Mouse (Mus musculus) kidney, adult 9 months (tissue): Measurements from ENCODE around the gene Sbno2.
A peak's percentile ranks its signal among the peaks of the same experiment; 100 is the strongest.

Experiments
- DNase-seq: peaks from one replicate; pipeline ENCODE4 v3.0.0; 2022

The Sbno2 gene

DNA sequence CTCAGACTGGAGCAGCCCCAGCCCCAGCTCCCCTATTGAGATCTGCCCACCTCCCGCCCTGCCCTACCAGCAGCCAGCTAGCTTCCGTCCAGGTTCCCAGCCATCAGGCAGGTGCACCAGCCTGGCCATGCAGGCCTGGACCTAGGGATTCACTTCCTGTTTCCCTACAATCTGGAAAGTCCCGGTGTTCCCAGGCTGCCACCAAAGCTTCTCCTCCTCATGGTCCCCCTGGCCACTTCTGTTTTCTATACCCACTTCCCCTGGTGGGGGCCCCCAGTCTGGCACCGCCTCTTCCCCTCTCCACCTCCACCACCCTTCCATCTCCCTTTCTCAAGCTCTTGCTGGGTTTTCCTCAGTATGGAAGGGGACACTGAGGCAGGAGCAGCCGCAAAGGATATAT is at the start of gene Sbno2:
Gene Sbno2 (minus strand): TSS at position 112 of the 400 bp plus-strand sequence.
- no peak for DNase-seq

DNA sequence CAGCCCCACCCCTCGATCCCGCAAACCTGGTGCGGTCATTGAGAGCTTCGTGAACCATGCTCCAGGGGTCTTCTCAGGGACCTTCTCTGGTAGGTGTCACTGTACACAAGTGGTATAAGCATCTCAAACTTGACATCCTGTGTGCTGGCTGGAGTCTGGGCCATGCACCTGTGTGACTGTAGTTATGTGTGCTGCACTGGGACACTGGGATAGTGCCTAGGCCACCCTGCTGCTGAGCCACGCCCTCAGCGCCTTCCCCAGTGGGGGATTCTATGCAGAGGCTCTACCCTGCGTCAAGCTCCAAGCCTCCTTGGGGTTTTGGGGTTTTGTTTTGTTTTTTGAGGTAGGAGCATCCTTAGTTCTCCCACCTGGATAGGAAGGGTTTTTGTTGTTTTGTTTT is 49.0 kb upstream of the Sbno2 start:
- no peak for DNase-seq

DNA sequence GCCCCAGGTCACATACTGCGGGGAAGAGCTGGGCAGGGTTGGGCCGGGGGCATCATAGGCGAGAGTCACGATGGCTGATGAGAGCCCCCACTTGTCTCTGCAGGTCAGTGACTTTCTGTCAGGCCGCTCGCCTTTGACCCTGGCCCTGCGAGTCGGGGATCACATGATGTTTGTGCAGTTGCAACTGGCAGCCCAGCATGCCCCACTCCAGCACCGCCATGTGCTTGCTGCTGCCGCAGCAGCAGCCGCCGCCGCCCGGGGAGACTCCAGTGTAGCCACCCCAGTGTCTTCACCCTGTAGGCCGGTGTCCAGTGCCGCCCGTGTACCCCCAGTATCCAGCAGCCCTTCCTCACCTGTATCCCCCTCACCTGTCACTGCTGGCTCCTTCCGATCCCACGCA is 48.3 kb upstream of the Sbno2 start:
- peak; percentile 76 for DNase-seq

DNA sequence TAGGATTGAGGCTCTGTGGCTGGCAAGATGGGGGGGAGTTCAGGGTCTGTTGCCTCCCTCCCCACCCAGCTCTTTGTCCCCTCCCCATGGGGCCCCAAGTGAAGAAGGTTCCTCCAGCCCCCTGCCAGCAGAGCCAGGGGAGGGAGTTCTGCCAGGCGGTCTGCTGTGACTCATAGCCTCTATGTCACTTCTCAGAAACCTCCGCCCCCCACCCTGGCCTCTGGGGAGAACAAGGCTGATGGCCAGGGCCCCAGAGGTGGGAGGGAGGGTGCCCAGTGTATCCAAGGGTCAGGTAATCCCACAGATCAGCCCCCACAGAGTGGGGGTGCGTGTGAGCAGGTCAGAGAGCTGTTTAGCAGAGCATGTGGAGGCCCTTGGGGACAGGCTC is 47.5 kb upstream of the Sbno2 start:
- DNase-seq: peak; percentile 87

DNA sequence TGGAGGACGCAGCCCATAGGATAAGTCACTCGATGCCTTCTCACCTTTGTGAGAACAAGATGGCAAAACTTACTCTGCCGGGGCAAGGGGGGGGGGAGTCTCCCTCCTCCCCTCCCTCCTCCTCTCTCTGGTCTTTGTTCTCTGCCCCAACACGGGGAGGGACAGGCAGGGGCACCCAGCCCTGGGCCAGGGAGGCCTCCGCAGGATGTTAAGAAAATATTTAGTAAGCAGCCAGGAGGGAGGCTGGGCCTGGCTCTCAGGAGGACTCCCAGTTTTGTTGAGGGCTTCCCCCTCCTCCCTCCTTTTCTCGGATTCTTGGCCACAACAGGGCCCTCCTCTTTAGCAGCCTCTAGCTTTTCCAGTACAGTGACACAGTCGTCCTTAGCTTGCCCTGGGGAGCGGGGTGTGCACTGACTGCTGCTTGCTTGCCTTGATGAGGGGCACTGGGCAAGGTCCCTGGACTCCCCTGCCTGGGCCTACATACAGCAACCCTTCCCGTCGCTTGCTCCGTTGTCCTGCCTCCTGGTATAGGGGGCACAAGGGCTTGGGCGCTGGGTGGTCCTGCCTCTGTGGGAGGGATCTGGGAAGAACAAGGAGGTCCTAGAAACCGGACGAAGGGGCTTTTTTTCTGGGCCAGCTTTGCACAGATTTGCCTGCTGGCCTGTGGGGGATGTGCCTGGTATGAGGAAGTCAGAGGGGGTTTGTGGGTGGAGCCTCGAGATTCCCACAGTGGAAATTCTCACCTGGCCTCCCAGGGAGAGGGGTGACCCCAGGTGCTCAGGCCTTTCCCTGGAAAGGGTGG is 46.9 kb upstream of the Sbno2 start:
- peak; percentile 88 for DNase-seq

DNA sequence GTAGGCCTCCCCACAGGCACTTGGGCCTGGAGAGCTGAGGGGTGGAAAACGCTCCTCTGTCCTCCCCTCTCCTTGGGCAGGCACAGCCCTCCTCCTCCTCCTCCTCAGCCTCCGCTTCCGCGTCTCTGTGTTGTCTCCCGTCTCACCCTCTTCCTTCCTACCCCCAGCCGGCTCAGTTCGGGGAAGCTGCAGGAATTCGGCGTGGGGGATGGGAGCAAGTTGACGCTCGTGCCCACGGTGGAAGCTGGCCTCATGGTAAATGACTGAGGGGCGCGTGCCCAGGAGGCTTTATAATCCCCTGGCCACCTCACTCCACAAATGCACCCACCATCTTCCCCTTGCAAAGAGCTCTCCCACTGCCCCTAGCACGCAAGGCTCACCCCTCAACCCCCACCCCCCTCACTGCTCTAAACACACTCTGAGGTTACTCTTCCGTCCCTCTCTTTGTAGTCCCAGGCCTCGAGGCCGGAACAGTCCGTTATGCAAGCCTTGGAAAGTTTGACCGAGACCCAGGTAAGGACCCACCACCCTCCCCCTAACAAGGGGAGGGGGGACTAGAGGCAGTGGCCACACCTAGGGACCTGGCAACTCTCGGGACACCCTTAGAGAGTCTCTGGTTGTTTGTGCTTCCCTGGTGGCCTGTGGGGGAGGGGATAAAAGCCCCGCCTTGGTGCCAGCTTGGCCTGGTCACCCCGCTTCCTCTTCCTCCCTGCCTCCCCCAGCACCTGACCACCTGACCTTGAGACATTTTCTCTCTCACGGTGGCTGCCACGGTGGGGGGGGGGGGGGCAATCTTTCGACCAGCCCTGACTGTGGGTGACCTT is 46.1 kb upstream of the Sbno2 start:
- peak; percentile 92 for DNase-seq

DNA sequence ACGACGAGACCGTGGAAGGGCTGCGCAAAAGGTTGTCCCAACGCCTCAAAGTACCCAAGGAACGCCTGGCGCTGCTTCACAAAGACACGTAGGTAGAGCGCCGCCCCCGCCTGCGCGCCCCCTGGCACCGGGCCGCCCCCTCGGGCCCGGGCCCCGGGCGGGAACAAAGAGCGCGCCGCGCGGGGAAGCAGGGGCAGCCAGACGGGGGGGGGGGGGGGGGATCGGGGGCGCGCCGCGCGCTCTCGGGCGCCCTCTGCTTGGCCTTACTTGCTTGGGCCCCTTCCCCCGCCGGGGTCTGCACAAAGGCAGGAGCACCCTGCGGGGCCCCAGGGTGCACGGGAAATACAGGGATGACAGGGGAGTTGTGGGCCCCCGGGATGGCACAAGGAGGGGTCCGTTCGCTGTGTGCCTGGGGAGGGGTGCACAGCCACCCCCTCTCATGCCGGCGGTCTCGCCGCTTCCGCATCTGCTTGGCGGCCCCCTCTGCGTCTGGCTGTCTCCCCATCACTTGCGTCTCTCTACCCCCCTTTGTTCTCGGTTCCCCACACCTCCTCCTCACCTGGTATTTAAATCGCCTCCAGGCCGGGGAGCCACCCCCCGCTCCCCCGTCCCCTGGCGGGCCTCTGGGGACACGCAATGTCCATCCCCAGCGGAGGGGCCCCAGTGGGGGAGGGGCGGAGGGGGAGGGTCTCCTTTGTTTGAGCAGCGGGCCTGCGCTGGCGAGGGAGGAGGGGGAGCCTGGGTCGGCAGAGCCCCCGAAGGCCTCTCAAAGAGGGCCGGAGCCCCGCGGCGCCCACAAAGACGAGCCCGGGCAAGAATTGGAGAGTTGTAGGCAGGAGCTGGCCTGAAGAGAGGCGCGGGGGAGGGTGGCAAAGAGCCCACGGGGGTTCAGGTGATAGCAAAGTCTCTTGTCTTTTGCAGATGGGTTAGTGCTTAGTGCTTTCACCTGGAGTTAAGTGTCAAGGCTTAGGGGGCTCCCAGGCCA is 45.1 kb upstream of the Sbno2 start:
- DNase-seq: peak; percentile 64

DNA sequence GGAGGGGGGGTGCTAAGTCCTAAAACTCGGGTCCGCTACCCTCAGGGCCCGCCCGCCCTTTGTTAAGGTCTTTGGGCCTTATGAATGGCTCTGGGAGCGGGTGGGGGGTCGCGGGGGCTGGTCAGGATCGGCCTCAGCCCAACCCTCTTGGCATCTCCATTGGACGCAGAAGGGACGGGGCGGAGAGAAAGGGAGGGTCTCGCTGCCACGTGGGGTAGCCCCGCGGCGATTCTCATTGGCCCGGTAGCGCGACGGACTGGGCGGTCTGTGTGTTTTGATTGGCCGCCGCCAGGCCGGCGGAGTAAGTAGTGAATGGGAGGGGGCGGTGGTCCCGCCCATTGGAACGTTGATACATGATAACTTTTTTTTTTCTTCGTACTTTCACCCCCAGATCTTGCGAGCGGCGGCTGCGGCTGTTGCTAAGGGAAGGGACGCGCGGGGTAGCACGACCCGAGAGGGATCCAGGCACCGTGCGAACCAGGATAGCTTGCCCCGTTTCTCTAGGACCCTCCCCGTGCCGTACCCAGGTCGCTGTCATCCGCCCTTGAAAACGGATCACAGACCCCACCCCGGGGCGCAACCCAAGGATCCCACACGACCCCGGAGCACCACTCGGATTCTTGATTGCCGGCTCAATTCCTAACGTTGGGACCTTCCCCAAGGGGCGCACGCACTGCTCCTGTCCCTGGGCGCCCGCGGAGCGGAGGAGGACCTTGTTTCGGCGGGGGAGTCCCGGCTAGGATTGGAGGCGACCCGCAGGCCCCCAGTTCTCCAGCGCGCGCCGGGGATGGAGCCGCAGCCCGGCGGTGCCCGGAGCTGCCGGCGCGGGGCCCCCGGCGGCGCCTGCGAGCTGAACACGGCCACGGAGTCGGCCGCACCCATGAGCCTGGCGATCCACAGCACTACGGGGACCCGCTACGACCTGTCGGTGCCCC is 44.2 kb upstream of the Sbno2 start:
- DNase-seq: peak; percentile 99

DNA sequence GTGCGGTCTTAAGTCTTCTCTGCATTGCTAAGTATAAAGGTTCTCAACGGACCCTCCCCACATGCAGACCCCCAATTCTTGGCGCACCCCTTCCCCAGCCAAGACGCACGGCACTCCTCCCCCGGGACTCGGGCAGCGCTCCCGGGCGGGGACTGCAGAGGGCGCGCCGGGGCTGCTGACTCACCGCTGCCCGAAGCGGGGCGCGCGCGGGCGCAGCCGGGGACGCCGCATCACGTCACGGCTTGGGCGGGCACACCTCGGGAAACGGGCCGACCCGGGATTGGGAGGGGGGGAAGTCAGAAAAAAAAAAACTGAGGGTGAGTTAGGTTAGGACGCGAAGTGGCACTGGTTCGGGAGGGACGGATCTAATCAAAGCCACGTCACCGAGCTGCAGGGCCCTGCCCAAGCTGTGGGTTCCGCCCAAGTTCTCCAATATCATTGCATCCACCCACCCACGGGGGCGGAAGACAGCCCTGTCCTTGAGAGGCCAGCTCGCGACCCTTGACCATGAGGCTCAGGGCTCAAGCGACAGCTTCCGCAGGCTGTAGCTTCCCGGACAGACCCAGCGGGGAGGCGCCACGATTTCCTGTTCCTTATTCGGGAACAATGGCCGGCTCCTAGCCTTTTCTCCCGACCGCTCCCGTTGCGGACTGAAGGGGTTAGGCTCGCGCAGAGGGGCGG is 43.4 kb upstream of the Sbno2 start:
- DNase-seq: peak; percentile 96

DNA sequence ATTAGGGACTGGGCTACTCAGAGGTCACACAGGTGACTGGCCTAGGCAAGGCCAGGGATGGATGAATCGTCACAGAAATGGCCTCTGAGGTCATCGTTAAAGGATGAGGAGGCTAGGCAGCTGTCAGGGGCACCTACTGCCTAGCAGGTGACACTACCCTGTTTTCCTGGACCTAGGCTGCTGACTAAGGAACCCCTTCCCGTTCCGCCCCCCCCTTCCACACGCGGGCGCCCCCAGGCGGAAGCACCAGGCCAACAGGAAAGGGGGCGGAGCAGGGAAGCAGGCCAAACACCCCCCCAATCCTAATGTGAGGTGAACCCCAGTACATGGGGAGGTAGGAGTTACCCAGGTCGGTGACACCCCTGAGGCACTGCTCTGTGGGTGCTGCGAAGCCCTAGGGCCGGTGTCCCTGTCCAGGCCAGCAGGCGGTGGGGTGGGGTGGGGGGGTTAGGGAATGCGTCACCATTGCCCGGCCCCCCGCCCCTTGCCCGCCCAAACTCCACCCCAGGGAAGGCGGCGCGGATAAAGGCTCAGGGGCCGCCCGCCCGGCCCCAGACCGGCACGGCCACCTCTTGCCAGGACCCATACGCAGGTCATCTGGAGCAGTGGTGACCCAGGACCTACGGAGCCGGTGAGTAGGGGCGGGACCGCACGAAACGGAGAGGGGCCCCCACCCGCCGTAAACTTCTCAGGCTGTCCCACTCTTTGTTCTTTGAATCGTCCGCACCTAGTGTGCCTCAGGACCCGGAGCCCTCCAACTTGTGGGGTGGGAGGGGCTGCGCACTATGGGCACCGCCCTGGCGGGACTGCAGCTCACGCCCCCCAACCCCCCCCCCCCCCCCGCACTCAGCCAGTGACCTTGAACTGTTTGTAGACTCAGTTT is 42.6 kb upstream of the Sbno2 start, which contains the start of gene Midn:
Gene Midn (plus strand): TSS at position 554 of the 883 bp plus-strand sequence.
- DNase-seq: peak; percentile 91

DNA sequence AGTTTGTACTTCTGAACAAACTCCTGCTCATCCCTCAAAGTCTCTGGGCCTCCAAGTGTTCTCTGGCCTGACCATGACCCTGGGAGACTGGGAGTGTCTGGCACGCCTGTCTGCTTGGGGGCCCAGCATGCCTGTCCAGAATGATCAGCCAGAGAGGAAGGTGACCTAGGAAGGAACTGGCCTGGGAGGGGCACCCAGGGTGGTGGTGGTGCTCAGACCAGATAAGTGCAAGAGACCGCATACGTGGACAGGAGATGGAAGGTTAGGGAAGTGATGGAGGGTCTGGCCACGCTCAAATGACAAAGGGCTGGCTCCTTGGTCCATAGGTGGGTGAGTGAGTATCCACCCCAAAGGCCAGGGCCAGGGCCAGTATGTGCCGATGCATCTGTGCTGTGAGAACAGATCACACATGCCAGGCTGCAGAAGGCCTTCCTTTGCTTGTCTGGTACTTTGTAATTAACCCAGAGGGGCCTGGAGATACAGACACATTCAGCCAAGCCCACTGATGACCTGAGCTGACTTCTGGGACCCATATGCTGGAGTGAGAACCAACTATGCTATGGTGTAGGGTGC is 41.9 kb upstream of the Sbno2 start:
- peak; percentile 54 for DNase-seq

DNA sequence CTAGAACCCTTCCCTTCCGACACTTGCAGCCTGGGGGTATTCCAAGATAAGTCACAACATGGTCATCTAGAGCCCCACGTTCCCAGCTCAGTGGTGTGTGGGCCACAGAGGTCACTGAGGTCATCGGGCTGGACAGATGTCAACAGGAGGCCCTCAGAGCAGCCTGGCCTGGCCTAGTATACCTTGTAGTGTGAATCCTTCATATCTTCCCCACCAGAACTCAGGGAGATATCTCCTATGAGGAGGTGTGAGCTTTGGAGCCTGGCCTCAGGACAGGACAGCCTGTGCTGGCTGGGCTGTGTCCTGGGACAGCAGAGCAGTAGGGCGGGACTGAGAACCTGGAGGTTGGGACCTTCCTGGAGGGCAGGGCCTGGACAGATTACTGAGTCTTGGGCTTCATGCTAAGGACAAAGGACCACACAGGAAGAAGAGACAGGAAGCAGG is 41.2 kb upstream of the Sbno2 start:
- peak; percentile 77 for DNase-seq

DNA sequence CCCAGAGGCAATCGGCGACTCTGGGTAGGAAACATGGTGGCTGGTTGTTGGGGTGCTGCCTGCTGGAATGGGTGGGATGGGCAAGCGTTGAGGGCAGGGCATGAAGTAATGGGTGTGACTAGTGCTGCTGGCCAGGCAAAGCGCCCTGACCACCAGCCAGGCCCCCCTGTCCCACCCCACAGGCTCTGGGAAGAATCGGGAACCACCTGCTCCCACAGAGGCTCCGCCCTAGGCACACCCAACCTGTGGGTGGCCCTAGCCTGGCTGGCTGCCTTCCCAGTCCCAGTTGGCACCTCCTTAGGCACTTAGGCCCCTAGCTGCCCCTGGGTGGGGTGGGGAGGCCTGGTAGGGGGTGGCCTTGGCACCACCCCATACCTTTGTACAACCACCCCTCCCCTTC is 40.5 kb upstream of the Sbno2 start:
- DNase-seq: peak; percentile 84

DNA sequence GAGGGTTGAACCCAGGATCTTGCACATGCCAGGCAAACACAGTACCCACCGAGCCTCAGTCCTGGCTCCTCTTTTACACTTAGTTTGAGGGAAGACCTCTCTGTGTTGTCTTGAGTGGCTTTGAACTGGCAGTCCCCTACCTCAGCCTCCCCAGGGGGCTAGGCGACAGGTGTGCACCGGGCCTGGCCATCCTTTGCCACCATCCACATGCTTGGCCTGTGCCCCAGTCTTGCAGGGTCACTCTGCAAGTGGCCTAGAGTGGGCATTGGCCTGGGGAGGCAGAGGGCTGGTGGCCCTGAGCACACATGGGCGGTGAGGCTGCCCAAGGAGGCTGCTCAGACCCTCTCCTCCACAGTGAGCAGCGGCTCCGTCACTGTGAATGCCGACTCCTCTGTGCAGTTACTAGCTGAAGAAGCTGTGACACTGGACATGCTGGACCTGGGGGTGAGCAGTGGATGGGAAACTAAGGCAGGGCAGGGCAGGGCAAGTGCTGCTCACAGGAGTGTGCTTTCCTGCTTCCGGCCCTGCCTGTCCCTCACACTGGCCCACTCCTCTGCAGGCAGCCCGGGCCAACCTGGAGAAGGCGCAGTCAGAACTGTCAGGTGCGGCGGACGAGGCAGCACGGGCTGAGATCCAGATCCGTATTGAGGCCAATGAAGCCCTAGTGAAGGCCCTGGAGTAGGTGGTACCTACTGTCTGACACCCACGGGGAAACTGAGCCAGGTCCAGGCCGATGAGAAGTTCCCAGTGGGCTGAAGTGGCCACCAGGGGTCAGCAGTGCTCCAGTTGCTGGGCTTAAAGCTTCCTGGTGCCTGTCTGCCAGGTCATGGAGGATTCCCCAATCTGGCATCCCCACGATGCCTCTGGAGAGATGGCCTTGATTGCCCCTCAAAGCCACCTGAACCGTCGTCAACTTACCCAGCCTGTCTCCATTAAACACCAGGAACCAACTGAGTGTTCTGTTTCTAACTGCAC is 39.8 kb upstream of the Sbno2 start:
- peak; percentile 79 for DNase-seq

DNA sequence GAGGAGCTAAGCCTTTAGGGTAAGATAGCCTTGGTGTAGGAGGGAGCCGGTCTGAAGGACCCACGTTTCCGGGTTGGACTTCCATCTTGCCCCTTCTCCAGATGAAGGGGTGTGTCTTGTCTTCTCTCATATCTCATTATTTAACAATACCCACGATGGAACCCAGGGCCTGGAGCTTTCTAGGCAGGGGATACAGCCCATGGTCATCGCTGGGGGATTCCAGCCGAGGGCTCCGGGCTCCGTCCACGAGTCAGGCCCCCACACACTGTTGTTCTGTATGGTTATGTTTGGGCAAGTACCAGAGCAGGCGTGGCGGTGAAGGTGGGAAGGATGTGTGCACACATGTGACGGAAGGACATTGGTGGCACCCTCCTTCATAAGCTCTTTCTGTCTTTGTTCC is 38.8 kb upstream of the Sbno2 start:
- DNase-seq: peak; percentile 37

DNA sequence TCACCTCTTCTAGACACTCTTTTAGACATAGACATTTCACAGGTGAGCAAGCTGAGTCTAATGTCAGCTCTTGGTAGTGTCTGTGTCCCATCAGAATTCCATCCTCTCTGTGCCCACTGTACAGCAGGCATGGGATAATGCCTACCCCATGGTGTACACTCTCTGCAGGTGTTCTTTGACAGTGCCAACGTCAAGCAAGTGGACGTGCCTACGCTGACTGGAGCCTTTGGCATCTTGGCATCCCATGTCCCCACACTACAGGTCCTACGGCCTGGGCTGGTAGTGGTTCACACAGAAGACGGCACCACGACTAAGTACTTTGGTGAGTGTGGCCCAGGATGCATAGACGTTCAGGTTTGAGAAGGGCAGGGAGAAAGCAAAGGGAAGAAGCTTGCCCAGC is 38.3 kb upstream of the Sbno2 start:
- no peak for DNase-seq

DNA sequence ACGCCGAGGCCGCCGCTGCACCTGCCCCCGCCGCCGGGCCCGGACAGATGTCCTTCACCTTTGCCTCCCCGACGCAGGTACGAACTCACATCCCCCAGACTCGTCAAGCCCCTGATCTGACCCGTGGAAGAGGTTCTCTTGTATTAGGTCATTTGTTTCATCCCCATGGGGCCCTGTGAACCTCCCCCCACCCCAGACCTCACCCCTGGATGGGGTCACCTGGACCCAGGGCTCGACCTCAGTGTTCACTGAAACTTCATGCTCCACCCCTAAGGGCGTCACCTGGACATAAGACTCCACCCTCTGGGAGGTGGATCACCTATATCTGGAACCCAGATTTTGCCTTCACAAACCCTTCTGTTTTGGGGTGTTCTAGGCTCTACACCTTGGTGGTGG is 37.2 kb upstream of the Sbno2 start:
- peak; percentile 85 for DNase-seq
